Mouse (Mus musculus): ENCODE results near the gene Vps26b. TPM values are rescaled to one million over a fixed set of nuclear protein-coding genes. Genes with fewer than 3 reads are reported as not detected.
A peak's percentile ranks its signal among the peaks of the same experiment; 100 is the strongest.

Gene Vps26b
- polyA plus RNA-seq (2012; rRNA removed), result 6.4 TPM in 2 replicates

DNA sequence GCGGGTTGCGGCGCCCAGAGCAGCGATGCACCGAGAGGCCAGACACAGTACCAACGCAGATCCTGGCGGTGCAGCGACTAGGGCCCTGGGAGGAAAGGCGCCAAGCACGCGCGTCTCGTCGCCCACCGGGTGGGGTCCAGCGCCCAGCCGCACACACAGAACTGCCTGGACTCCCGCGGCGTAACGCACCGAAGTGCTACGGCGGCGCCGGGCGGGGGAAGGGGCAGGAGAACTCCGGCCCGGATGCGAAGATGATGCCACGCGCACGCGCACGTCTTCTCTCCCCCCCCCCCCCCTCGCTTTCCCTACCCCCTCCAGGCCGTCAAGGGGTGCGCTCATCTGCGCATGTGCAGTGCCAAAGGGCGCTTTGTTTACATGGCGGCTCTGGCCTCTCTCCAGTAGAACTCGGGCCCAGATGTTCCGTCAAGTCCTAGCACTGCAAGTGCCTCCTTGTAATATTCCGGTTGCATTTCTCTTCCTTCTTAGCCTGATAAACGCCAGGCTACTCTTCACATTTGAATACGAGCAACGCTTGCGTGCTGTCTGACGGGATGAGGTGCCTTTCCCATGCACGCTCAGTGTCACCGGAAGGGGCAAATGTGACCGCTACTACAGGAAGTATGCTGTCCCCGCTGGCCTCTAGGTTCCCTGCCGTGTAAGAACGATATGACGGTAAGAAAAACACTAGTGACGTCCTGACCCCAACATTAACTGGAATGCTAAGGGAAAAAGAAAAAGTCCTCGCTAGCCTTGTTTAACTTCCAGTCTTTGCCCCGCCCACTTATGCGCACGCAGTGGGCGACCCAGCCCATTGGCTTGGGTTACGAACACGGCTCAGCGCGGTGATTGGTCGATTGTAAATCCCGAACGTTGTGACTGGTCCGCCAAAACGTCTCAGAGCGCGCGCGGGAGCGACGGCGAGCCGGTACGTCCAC lies at the start of gene Vps26b, which contains the start of gene Ncapd3:
Vps26b (minus strand) TSS at position 238 of the 935 bp plus-strand sequence.
Ncapd3 (plus strand) TSS at position 348 of the 935 bp plus-strand sequence.
- no peak for TF ChIP-seq CTCF (IDR thresholded peaks at IDR 0.05; ENCODE audit: control insufficient read depth, insufficient read depth, insufficient replicate concordance, low read depth, low read length)
- TF ChIP-seq POLR2A (IDR thresholded peaks at IDR 0.05; ENCODE audit: control insufficient read depth, low read depth, low read length), result peak; percentile 65; the same call in 1 of the 2 replicates
- Histone ChIP-seq H3K27me3 (ENCODE audit: control insufficient read depth, insufficient read depth, low read length) (no peaks in the 10 kb centered on the region), H3K4me1 (ENCODE audit: control insufficient read depth, insufficient read depth, low read length) (peaks cover 7% of the 10 kb centered on the region), H3K36me3 (ENCODE audit: control insufficient read depth, insufficient read depth, low read length) (no peaks in the 10 kb centered on the region), H3K27ac (ENCODE audit: control insufficient read depth, insufficient read depth, low read depth, low read length) (peak within 1 kb of the TSS; percentile 96), H3K4me3 (ENCODE audit: control insufficient read depth, low read depth, low read length) (peak within 1 kb of the TSS; percentile 91)

DNA sequence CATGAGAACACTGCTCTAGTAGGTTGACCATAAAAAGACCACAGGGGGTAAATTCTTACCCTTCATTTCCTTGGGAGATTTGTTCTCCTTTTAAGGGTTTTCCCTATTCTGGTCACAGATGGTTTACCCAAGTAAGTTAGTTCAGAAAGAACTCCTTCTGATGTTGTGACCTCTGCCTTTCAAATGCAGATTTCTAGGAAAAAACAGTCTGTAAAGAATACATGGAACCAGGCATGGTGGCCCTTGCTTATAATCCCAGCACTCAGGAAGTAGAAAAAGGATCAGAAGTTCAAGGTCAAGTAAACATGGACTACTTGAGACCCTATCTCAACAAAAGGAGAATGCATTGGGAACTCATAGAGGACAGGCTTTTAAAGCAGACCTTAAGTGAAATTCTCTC lies 45.9 kb upstream of the Vps26b start:
- H3K27me3 ChIP-seq (ENCODE audit: control insufficient read depth, insufficient read depth, low read length), result no peaks in the 10 kb centered on the region

DNA sequence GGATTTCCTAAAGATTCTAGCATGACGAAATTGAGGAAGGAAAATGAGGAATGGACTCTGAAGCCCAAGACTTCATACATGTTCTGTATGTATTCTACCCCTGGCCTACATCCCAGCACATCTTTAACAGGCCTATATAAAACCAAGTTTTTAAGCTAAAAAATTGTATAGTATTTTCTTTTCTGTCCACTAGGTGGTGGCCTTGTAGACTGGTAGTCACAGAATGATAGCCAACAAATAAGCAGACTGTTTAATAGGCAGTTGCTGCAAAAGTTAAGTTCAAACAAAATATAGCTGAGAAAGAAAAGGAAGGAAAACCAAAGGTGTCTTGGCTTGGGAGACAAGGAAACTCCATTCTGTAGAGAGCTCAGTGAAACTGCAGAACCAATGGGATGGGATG lies 44.8 kb upstream of the Vps26b start:
- Histone ChIP-seq H3K4me3 (ENCODE audit: control insufficient read depth, low read depth, low read length) (no peak overlapping the region), H3K27me3 (ENCODE audit: control insufficient read depth, insufficient read depth, low read length) (no peaks in the 10 kb centered on the region), H3K36me3 (ENCODE audit: control insufficient read depth, insufficient read depth, low read length) (peaks cover 5% of the 10 kb centered on the region), H3K4me1 (ENCODE audit: control insufficient read depth, insufficient read depth, low read length) (no peaks in the 10 kb centered on the region), H3K27ac (ENCODE audit: control insufficient read depth, insufficient read depth, low read depth, low read length) (no peak overlapping the region)
- TF ChIP-seq POLR2A (IDR thresholded peaks at IDR 0.05; ENCODE audit: control insufficient read depth, low read depth, low read length) (no peak), CTCF (IDR thresholded peaks at IDR 0.05; ENCODE audit: control insufficient read depth, insufficient read depth, insufficient replicate concordance, low read depth, low read length) (no peak)

More for the DNA sequence above, 45.9 kb upstream of the Vps26b start:
- TF ChIP-seq POLR2A (IDR thresholded peaks at IDR 0.05; ENCODE audit: control insufficient read depth, low read depth, low read length) (no peak), CTCF (IDR thresholded peaks at IDR 0.05; ENCODE audit: control insufficient read depth, insufficient read depth, insufficient replicate concordance, low read depth, low read length) (no peak)
- Histone ChIP-seq H3K4me1 (ENCODE audit: control insufficient read depth, insufficient read depth, low read length) (no peaks in the 10 kb centered on the region), H3K27ac (ENCODE audit: control insufficient read depth, insufficient read depth, low read depth, low read length) (no peak overlapping the region), H3K36me3 (ENCODE audit: control insufficient read depth, insufficient read depth, low read length) (peaks cover 2% of the 10 kb centered on the region), H3K4me3 (ENCODE audit: control insufficient read depth, low read depth, low read length) (no peak overlapping the region)

DNA sequence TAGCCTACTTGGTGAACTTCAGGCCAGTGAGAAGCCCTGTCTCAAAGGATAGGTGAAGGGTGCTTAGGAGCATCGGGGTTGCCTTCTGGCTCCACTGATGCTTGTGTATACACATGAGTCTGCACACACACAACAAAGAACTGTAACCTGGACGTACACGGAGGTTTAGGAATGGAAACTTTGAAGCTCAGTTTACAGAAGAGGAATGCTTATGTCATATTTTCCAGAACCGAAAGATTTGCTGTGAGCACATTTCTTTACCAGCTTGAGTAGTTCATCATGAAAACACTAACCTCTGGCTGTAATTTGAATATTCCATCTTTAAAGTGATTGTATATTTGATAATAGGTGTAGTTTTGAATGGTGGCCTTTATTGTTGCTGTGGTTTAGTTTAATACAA lies 41.0 kb upstream of the Vps26b start:
- Histone ChIP-seq H3K27me3 (ENCODE audit: control insufficient read depth, insufficient read depth, low read length) (no peaks in the 10 kb centered on the region), H3K4me1 (ENCODE audit: control insufficient read depth, insufficient read depth, low read length) (no peaks in the 10 kb centered on the region), H3K4me3 (ENCODE audit: control insufficient read depth, low read depth, low read length) (no peak overlapping the region), H3K36me3 (ENCODE audit: control insufficient read depth, insufficient read depth, low read length) (peaks cover 5% of the 10 kb centered on the region), H3K27ac (ENCODE audit: control insufficient read depth, insufficient read depth, low read depth, low read length) (no peak overlapping the region)
- TF ChIP-seq POLR2A (IDR thresholded peaks at IDR 0.05; ENCODE audit: control insufficient read depth, low read depth, low read length), result no peak
- no peak for TF ChIP-seq CTCF (IDR thresholded peaks at IDR 0.05; ENCODE audit: control insufficient read depth, insufficient read depth, insufficient replicate concordance, low read depth, low read length)

DNA sequence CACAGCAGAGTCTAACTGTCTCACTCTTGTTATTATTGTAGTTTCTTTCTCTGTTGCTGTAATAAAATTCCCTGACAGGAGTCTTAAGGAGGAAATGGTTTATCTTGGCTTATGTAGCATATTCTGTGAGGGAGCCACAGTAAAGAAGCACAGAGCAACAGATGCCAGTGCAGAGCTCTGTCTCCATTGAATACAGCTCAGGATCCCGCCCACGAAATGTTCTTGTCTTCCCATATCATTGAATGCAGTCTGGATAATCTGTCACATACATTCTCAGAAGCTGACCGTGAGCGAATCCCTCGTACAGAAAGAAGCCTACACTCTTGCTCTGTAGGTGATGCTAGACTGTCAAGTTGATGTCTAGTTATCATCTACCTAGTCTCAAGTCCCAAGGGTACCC lies 28.5 kb upstream of the Vps26b start:
- no peak overlapping the region for H3K4me3 ChIP-seq (ENCODE audit: control insufficient read depth, low read depth, low read length)
- H3K27ac ChIP-seq (ENCODE audit: control insufficient read depth, insufficient read depth, low read depth, low read length), result no peak overlapping the region
- H3K27me3 ChIP-seq (ENCODE audit: control insufficient read depth, insufficient read depth, low read length), result no peaks in the 10 kb centered on the region
- no peak for TF ChIP-seq CTCF (IDR thresholded peaks at IDR 0.05; ENCODE audit: control insufficient read depth, insufficient read depth, insufficient replicate concordance, low read depth, low read length)
- no peak for TF ChIP-seq POLR2A (IDR thresholded peaks at IDR 0.05; ENCODE audit: control insufficient read depth, low read depth, low read length)
- H3K36me3 ChIP-seq (ENCODE audit: control insufficient read depth, insufficient read depth, low read length), result peaks cover 1% of the 10 kb centered on the region; the same call in 1 of the 2 replicates
- no peaks in the 10 kb centered on the region for H3K4me1 ChIP-seq (ENCODE audit: control insufficient read depth, insufficient read depth, low read length)

DNA sequence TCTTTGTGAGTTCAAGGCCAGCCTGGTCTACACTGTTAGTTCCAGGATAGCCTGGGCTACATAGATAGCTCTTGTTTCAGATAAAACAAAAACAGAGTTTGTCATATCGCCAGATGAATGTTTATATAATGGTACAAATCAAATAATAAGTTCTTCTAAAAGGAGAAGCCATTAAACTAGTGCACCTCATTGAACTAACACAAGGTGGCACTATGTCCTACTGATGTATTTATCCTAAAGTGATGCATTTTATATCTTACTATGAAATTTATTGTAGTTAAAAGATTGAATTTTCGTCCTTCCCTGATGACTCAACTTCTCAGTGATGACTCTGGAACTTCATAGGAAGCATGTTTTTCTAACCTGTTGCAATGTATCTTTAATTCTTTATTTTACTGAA lies 19.6 kb upstream of the Vps26b start:
- Histone ChIP-seq H3K27me3 (ENCODE audit: control insufficient read depth, insufficient read depth, low read length) (no peaks in the 10 kb centered on the region), H3K4me3 (ENCODE audit: control insufficient read depth, low read depth, low read length) (no peak overlapping the region), H3K27ac (ENCODE audit: control insufficient read depth, insufficient read depth, low read depth, low read length) (no peak overlapping the region), H3K4me1 (ENCODE audit: control insufficient read depth, insufficient read depth, low read length) (no peaks in the 10 kb centered on the region), H3K36me3 (ENCODE audit: control insufficient read depth, insufficient read depth, low read length) (peaks cover 4% of the 10 kb centered on the region)
- TF ChIP-seq CTCF (IDR thresholded peaks at IDR 0.05; ENCODE audit: control insufficient read depth, insufficient read depth, insufficient replicate concordance, low read depth, low read length) (no peak), POLR2A (IDR thresholded peaks at IDR 0.05; ENCODE audit: control insufficient read depth, low read depth, low read length) (no peak)

DNA sequence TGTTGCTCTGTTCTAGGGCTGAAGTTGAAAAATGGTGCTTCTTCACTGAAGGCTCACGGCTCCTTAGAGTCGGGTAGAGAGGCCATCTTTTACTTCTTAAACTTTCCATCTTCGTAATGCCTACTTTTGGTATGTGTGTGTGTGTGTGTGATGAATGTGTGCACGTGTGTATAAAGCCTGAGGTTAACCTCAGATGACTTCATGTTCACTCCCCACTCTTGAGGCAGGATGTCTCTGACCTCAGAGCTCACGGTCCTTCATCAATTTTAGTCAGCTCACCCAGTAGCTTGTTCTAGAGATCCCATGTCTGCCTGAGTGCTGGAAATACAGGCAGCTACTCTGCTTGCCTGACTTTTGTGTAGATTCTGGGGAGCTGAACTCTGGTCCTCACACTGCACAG lies 14.0 kb upstream of the Vps26b start:
- Histone ChIP-seq H3K36me3 (ENCODE audit: control insufficient read depth, insufficient read depth, low read length) (peaks cover 4% of the 10 kb centered on the region), H3K4me3 (ENCODE audit: control insufficient read depth, low read depth, low read length) (no peak overlapping the region), H3K27me3 (ENCODE audit: control insufficient read depth, insufficient read depth, low read length) (no peaks in the 10 kb centered on the region), H3K4me1 (ENCODE audit: control insufficient read depth, insufficient read depth, low read length) (no peaks in the 10 kb centered on the region), H3K27ac (ENCODE audit: control insufficient read depth, insufficient read depth, low read depth, low read length) (no peak overlapping the region)
- TF ChIP-seq CTCF (IDR thresholded peaks at IDR 0.05; ENCODE audit: control insufficient read depth, insufficient read depth, insufficient replicate concordance, low read depth, low read length) (no peak), POLR2A (IDR thresholded peaks at IDR 0.05; ENCODE audit: control insufficient read depth, low read depth, low read length) (no peak)
